ENCODE assay signal across 19 mouse cellular contexts in the genomic region with DNA sequence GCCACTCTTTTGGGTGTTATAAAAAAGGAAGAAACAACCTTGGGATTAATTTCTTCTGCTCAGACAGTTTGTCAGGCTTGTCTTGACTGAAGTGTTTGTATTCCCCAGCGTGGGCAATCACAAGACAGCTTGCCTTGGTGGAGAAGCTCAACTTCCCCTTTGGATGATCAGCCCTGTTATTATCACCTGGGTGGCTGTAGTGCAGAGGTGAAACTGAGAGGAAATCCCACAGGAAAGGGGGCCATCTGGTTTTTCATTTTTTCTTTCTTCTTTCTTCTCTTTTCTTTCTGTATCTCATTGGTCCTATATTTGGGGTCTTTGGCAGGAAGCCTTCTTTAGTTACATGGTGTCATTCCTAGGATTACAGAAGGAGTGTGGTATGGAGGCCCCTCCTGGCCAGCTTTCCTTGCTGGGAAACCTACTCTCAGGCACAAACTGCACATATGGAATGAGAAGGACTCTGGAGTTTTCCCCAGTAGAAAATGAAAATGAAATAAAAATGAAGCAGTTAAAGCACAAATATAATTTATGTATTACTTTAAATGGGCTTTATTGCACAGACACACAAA. TPM values are rescaled to one million over a fixed set of nuclear protein-coding genes. Genes with fewer than 3 reads are reported as not detected.
A peak's percentile ranks its signal among the peaks of the same experiment; 100 is the strongest.
DNase-seq lines count a peak whose midpoint lies in the region; ATAC-seq and TF ChIP-seq lines count a peak whose summit lies in the region.
"Had no signal": no experiment of that assay in that cellular context is flagged by ENCODE, and none has a peak within 500 bp of the region (broad histone marks: within the 10 kb centered on the region; RNA-seq: fewer than 3 reads in every experiment).

No protein-coding gene starts in this region.

- DNase-seq in heart, adult 11 months = peak; percentile 58
- DNase-seq in heart, adult 18-20 months = no peak
- no peak for DNase-seq in left cerebral cortex, adult 2 months (ENCODE audit: extremely low spot score in 1 of 2, low spot score in 2 of 2)
- no peak for DNase-seq in left cerebral cortex, adult 11 months (ENCODE audit: low spot score)
- DNase-seq in stomach, postnatal 0 days (ENCODE audit: low spot score) = no peak
- DNase-seq in lung, postnatal 14 days = no peak
- DNase-seq: adrenal gland, postnatal 10 days; cerebellum, adult 11 months; cerebellum, adult 8-10 months; cerebellum, postnatal 14 days; gastrocnemius, adult 2 months; gastrocnemius, postnatal 25 days had no signal

- H3K27me3 ChIP-seq in stomach, embryonic 14.5 days (ENCODE audit: control insufficient read depth, insufficient read depth, low read length) = no peaks in the 10 kb centered on the region
- no peaks in the 10 kb centered on the region for H3K27me3 ChIP-seq in stomach, postnatal 0 days (ENCODE audit: control insufficient read depth, insufficient read depth, low read length)
- H3K27me3 ChIP-seq: embryonic facial prominence, embryonic 13.5 days; forebrain, embryonic 13.5 days had no signal

- WGBS in stomach, embryonic 14.5 days = 35% methylated on average over 1 of the region's 1 CpGs
- WGBS in stomach, postnatal 0 days = 34% methylated on average over 1 of the region's 1 CpGs

- peaks cover 8% of the 10 kb centered on the region for H3K4me1 ChIP-seq in stomach, embryonic 14.5 days (ENCODE audit: control insufficient read depth, insufficient read depth, low read length)
- no peaks in the 10 kb centered on the region for H3K4me1 ChIP-seq in stomach, postnatal 0 days (replicated peaks; ENCODE audit: control insufficient read depth, insufficient read depth)
- H3K4me1 ChIP-seq: forebrain, embryonic 13.5 days had no signal

- peak overlapping the region; percentile 34 for H3K27ac ChIP-seq in left cerebral cortex, adult 2 months
- peak overlapping the region; percentile 52; the same call in 1 of the 2 replicates for H3K27ac ChIP-seq in stomach, embryonic 14.5 days (ENCODE audit: low read length)
- no peak overlapping the region for H3K27ac ChIP-seq in stomach, postnatal 0 days (replicated peaks)
- H3K27ac ChIP-seq: embryonic facial prominence, embryonic 13.5 days; forebrain, embryonic 13.5 days; gastrocnemius, adult 2 months; hindbrain, embryonic 10.5 days; hindbrain, embryonic 14.5 days had no signal

- no peak overlapping the region for H3K4me2 ChIP-seq in stomach, embryonic 14.5 days (replicated peaks; ENCODE audit: low read depth, low read length)
- H3K4me2 ChIP-seq in stomach, postnatal 0 days (replicated peaks; ENCODE audit: low read depth) = no peak overlapping the region
- H3K4me2 ChIP-seq: embryonic facial prominence, embryonic 13.5 days; forebrain, embryonic 13.5 days; heart, embryonic 11.5 days; hindbrain, embryonic 14.5 days had no signal

- intact Hi-C loops in left cerebral cortex, adult 2 months (cut with DNase I) = no loop called here

- no peak; the same call in 1 of the 2 replicates for ATAC-seq in stomach, embryonic 14.5 days (ENCODE audit: insufficient number of reproducible peaks, insufficient read depth, low FRiP score, low read depth)
- ATAC-seq in stomach, postnatal 0 days (ENCODE audit: low FRiP score, low TSS enrichment) = no peak
- ATAC-seq: forebrain, embryonic 13.5 days had no signal

- H3K9ac ChIP-seq in stomach, embryonic 14.5 days (replicated peaks; ENCODE audit: low read depth, low read length) = no peak overlapping the region
- H3K9ac ChIP-seq in stomach, postnatal 0 days (ENCODE audit: low read length) = no peak overlapping the region
- H3K9ac ChIP-seq: embryonic facial prominence, embryonic 13.5 days; forebrain, embryonic 13.5 days; hindbrain, embryonic 14.5 days had no signal

- H3K9me3 ChIP-seq in stomach, embryonic 14.5 days (ENCODE audit: control insufficient read depth, low read depth, low read length) = no peaks in the 10 kb centered on the region
- H3K9me3 ChIP-seq in stomach, postnatal 0 days (ENCODE audit: control insufficient read depth, low read length) = no peaks in the 10 kb centered on the region
- H3K9me3 ChIP-seq: embryonic facial prominence, embryonic 13.5 days; forebrain, embryonic 13.5 days; hindbrain, embryonic 10.5 days had no signal

- TF ChIP-seq CTCF in left cerebral cortex, adult 2 months (IDR thresholded peaks at IDR 0.05) = no peak
- no peak for TF ChIP-seq CTCF in stomach, postnatal 0 days (IDR thresholded peaks at IDR 0.05; ENCODE audit: low read depth)

- H3K36me3 ChIP-seq in stomach, embryonic 14.5 days (ENCODE audit: control insufficient read depth, insufficient read depth, low read length) = no peaks in the 10 kb centered on the region
- H3K36me3 ChIP-seq in stomach, postnatal 0 days (ENCODE audit: control insufficient read depth, insufficient read depth, low read length) = no peaks in the 10 kb centered on the region
- H3K36me3 ChIP-seq: embryonic facial prominence, embryonic 13.5 days; hindbrain, embryonic 10.5 days had no signal

- no peak for TF ChIP-seq EP300 in stomach, postnatal 0 days (optimal IDR thresholded peaks at IDR 0.05)

- no peak overlapping the region for H3K4me3 ChIP-seq in left cerebral cortex, adult 2 months
- no peak overlapping the region for H3K4me3 ChIP-seq in stomach, embryonic 14.5 days (ENCODE audit: low read depth, low read length)
- no peak overlapping the region for H3K4me3 ChIP-seq in stomach, postnatal 0 days (ENCODE audit: low read depth, low read length)
- H3K4me3 ChIP-seq: embryonic facial prominence, embryonic 13.5 days; forebrain, embryonic 13.5 days; gastrocnemius, adult 2 months; hindbrain, embryonic 10.5 days had no signal

RNA-seq across cellular contexts. Expression of gene Atp10a, which starts 59.7 kb away (rescaled TPM):
- 1 to 10 TPM; 1.3 to 2.1 TPM for total RNA-seq in heart, adult 18-20 months (2021)
- total RNA-seq in left cerebral cortex, adult 2 months (2021) = 1 to 10 TPM; 8.8 to 9.2 TPM
- 4.3 and 4.4 TPM in 2 replicates for polyA plus RNA-seq in stomach, embryonic 14.5 days (2014; fragmentation: Nextera tagmentation; extraction: Ambion mirVana)
- 1.4 and 1.7 TPM in 2 replicates for polyA plus RNA-seq in stomach, postnatal 0 days (2015; fragmentation: Nextera tagmentation; extraction: Ambion mirVana)
- total RNA-seq: MEL had no signal
